Mouse (Mus musculus): ENCODE results near the gene Clcn2. TPM values are rescaled to one million over a fixed set of nuclear protein-coding genes. Genes with fewer than 3 reads are reported as not detected.
A peak's percentile ranks its signal among the peaks of the same experiment; 100 is the strongest.

Gene Clcn2
- total and polyA plus RNA-seq, 3 experiments = 5.4 to 9.4 TPM; not detected in 1

- TF ChIP-seq MYB (IDR thresholded peaks at IDR 0.05; ENCODE audit: low read depth, low read length) = no peak
Measured at GRCm38 (mm10) chr16:20703699-20704400, 13.7 kb downstream of the Clcn2 start (continued).

GRCm38 (mm10) chr16:20703071-20703470 lies 14.5 kb downstream of the Clcn2 start:
- H3K9ac ChIP-seq (ENCODE audit: control insufficient read depth, low read depth, low read length, poor library complexity, severe bottlenecking) = no peak overlapping the region
- peaks cover 0 to 34% of the 10 kb centered on the region in 2 experiments; a peak in 2 of 4 replicates for H3K36me3 ChIP-seq (ENCODE audit: control insufficient read depth in 1 of 2, insufficient read depth in 2 of 2, low read length in 2 of 2)
- H3K4me3 ChIP-seq (ENCODE audit: control insufficient read depth in 1 of 2, insufficient read depth in 1 of 2, low read depth in 2 of 2, low read length in 2 of 2) = no peak overlapping the region
- TF ChIP-seq MAFK (IDR thresholded peaks at IDR 0.05; ENCODE audit: borderline replicate concordance, low read depth, low read length) (no peak), POLR2A (IDR thresholded peaks at IDR 0.05; ENCODE audit: control insufficient read depth in 1 of 2, insufficient read depth in 1 of 2, low read depth in 1 of 2, low read length in 2 of 2, poor library complexity in 1 of 2) (no peak), MYB (IDR thresholded peaks at IDR 0.05; ENCODE audit: low read depth, low read length) (no peak), POLR2AphosphoS2 (IDR thresholded peaks at IDR 0.05; ENCODE audit: low read length) (no peak), CHD2 (IDR thresholded peaks at IDR 0.05; ENCODE audit: low read length) (no peak), ZC3H11A (IDR thresholded peaks at IDR 0.05; ENCODE audit: low read depth, low read length) (no peak), RAD21 (IDR thresholded peaks at IDR 0.05; ENCODE audit: low read depth, low read length) (no peak), USF1 (IDR thresholded peaks at IDR 0.05; ENCODE audit: low read depth, low read length) (no peak), TCF12 (IDR thresholded peaks at IDR 0.05; ENCODE audit: low read depth, low read length) (no peak), MAZ (IDR thresholded peaks at IDR 0.05; ENCODE audit: low read depth, low read length) (no peak), POLR2AphosphoS5 (IDR thresholded peaks at IDR 0.05; ENCODE audit: borderline replicate concordance, low read depth, low read length) (no peak), ZKSCAN1 (IDR thresholded peaks at IDR 0.05; ENCODE audit: low read depth, low read length) (no peak), MAX (IDR thresholded peaks at IDR 0.05; ENCODE audit: low read length) (no peak), E2F4 (IDR thresholded peaks at IDR 0.05; ENCODE audit: borderline replicate concordance, low read depth, low read length) (no peak), CHD1 (IDR thresholded peaks at IDR 0.05; ENCODE audit: low read depth, low read length) (no peak), UBTF (IDR thresholded peaks at IDR 0.05; ENCODE audit: borderline replicate concordance, insufficient read depth, low read depth, low read length) (no peak), MXI1 (IDR thresholded peaks at IDR 0.05; ENCODE audit: low read depth, low read length) (no peak)
- 0 out of 2 replicates have a peak overlapping the region, but pooled peaks have one; percentile 2 for H3K27ac ChIP-seq (ENCODE audit: control insufficient read depth, low read depth, low read length)
- no peaks in the 10 kb centered on the region for H3K9me3 ChIP-seq (replicated peaks; ENCODE audit: insufficient read depth, low read length)
- no peaks in the 10 kb centered on the region for H3K27me3 ChIP-seq (ENCODE audit: control insufficient read depth in 1 of 2, insufficient read depth in 2 of 2, low read length in 2 of 2)
- H3K79me2 ChIP-seq (ENCODE audit: control insufficient read depth, insufficient read depth, low read length, poor library complexity) = no peaks in the 10 kb centered on the region
- DNase-seq (ENCODE audit: low read depth, low spot score) = no peak
- peaks cover 15 to 33% of the 10 kb centered on the region in 2 experiments for H3K4me1 ChIP-seq (ENCODE audit: control insufficient read depth in 1 of 2, insufficient read depth in 2 of 2, low read length in 2 of 2)

DNA sequence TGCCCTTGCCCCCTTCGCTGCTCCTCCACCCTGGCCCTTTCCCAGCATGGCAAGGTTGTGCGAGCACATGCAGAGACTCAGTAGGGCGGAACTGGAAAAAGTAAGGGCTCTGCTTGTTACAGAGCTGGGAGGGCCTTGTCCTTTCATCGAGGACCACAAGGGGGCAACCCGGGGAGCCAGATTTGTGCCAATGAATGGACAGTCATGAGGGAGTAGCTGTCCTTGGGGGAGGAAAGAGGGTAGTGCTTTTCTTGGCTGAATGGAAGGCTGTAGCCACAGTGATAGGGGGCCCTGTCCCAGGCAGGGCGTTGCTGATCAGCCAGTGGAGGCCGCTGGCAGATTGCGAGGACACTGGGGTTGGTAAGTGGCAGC lies 15.0 kb downstream of the Clcn2 start:
- Histone ChIP-seq H3K79me2 (ENCODE audit: control insufficient read depth, insufficient read depth, low read length, poor library complexity) (no peaks in the 10 kb centered on the region), H3K27me3 (ENCODE audit: control insufficient read depth in 1 of 2, insufficient read depth in 2 of 2, low read length in 2 of 2) (no peaks in the 10 kb centered on the region), H3K9ac (ENCODE audit: control insufficient read depth, low read depth, low read length, poor library complexity, severe bottlenecking) (no peak overlapping the region), H3K4me3 (ENCODE audit: control insufficient read depth in 1 of 2, insufficient read depth in 1 of 2, low read depth in 2 of 2, low read length in 2 of 2) (no peak overlapping the region), H3K36me3 (ENCODE audit: control insufficient read depth in 1 of 2, insufficient read depth in 2 of 2, low read length in 2 of 2) (peaks cover 0 to 34% of the 10 kb centered on the region in 2 experiments; a peak in 2 of 4 replicates), H3K4me1 (ENCODE audit: control insufficient read depth in 1 of 2, insufficient read depth in 2 of 2, low read length in 2 of 2) (peaks cover 15 to 33% of the 10 kb centered on the region in 2 experiments), H3K27ac (ENCODE audit: control insufficient read depth, low read depth, low read length) (no peak overlapping the region), H3K9me3 (replicated peaks; ENCODE audit: insufficient read depth, low read length) (no peaks in the 10 kb centered on the region)
- TF ChIP-seq SMC3 (IDR thresholded peaks at IDR 0.05; ENCODE audit: low read depth, low read length) (peak; percentile 54), RAD21 (IDR thresholded peaks at IDR 0.05; ENCODE audit: low read depth, low read length) (peak; percentile 12; the same call in 1 of the 2 replicates), MYC (IDR thresholded peaks at IDR 0.05; ENCODE audit: low read depth, low read length) (no peak), USF1 (IDR thresholded peaks at IDR 0.05; ENCODE audit: low read depth, low read length) (no peak), CTCF (IDR thresholded peaks at IDR 0.05 in 2 of 3, conservative IDR thresholded peaks at IDR 0.05 in 1 of 3; ENCODE audit: control insufficient read depth in 1 of 3, insufficient read depth in 1 of 3, low read depth in 2 of 3, low read length in 3 of 3, poor library complexity in 1 of 3, severe bottlenecking in 1 of 3) (peak; percentile 55 to 59 (median 55)), SIN3A (IDR thresholded peaks at IDR 0.05; ENCODE audit: low read length) (no peak), POLR2A (IDR thresholded peaks at IDR 0.05; ENCODE audit: control insufficient read depth in 1 of 2, insufficient read depth in 1 of 2, low read depth in 1 of 2, low read length in 2 of 2, poor library complexity in 1 of 2) (no peak)
- peak; percentile 71 for DNase-seq (ENCODE audit: low read depth, low spot score)

All from MEL (cell line).